Mouse (Mus musculus) adrenal gland, postnatal 10 days (tissue): ENCODE measurements at regions not wholly inside any gene's neighbourhood (a gene's known extent, or its start where the extent isn't known, plus 50 kb on each side); places are given as distances from the start of the nearest gene placed in this dataset.
"Not testable (repeated sequence)": the region's sequence is repeated elsewhere in the genome, so short reads cannot be mapped to it uniquely, and the experiment has no call there.

Source experiments
- DNase-seq: peaks from one replicate; pipeline ENCODE4 v3.0.0; 2021; ENCODE audit warnings: mixed read lengths

DNA sequence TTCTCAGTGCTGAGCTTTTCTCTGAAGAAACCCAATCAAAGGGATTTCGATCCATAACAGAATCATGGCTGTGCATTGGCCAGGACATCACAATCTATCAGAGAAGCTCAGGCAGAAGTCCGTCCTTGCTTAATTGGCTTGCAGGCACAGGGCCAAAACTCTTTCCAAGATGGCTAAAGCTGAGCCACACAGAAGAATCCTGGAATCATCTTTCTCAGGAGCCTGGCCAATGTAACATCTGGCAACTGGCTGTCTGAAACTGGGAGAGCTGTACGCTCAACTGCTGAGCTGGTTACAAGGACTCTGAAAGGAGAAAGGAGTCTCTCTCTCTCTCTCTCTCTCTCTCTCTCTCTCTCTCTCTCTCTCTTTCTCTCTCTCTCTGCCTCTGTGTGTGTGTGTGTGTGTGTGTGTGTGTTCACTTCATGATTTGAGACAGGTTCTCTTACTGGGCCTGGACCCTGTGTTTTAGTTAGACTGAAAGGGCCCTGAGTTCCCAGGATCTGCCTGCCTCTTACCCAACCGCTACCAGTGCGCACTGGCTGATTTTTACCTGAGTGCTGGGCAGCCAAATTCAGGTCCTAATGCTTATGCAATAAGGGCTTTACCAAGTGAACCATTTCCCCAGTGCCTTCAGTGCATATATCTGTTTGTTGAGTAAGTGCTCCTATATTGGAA is 333.3 kb upstream of the Cwc22 start:
- DNase-seq: peak; percentile 34

DNA sequence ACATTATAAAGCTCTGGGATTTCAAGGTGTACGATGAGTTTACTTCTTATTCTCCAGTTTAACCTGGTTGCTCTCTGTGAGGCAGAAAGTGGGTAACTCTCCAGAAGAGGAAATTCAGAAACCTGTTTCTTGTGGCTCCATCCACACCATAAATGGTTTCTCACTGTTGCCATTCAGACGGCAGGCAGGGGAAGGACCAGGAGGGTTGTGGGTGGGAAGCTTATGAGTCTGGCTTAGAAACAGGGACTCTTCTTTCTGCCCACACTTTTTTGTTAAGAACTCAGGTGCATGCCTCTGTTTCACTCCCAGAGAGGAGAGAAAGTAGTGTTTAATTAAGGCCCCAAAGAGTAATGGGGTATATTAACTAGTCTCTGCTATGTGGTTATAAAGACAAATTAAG is 332.5 kb upstream of the Cwc22 start:
- no peak for DNase-seq

DNA sequence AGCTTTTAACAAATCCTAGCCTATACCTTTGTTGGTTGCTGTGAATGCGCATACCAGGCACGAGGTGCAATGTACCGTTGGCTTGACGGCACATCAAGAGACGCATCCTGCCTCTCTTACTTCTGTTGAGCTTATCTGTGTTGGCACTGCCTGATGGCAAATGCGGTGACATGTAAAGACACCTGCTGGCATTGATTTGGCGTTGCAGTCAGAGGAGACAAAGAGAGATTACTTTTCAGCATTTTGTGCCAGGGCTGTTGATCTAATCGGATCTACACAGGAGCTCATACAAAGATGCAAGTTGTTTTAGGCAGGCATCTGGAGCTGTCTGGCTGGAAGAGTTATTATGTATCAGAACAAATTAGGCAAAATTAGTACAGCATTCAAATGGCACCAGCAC is 331.5 kb upstream of the Cwc22 start:
- DNase-seq: no peak

DNA sequence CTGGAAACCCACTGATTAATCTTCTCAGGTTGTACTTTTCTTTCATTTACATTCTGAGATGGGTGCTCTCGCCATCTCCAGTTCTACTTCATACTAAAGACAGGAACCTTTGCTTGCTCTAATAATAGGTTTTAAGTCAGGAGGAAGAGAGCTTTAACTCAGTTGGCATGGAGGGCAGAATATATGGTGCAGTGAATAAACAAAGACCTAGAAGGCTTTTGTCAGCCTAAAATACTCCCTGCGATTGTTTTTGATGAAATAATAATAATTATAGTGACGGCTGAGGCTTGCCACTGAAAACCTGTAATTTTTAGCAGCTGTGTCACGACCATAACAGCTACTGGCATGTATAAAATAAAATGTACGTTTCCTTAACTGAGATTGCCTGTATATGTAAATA is 327.9 kb upstream of the Cwc22 start:
- DNase-seq: no peak

DNA sequence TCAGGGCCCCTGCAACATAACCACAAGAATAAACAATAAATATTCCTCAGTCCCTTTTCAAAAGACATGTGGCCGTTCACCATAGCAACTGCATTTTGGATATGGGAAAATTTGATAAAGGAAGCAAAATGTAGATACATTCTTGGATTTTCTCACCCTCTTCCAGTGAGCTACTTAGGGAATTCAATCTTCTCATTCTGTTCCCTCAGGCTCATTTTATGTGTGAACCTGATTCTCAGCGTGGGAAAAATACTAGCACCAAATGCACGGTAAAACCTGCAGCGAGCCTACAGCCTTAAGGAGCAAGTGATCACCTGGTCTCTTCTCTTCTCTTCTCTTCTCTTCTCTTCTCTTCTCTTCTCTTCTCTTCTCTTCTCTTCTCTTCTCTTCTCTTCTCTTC is 322.5 kb upstream of the Cwc22 start:
- DNase-seq: no peak

DNA sequence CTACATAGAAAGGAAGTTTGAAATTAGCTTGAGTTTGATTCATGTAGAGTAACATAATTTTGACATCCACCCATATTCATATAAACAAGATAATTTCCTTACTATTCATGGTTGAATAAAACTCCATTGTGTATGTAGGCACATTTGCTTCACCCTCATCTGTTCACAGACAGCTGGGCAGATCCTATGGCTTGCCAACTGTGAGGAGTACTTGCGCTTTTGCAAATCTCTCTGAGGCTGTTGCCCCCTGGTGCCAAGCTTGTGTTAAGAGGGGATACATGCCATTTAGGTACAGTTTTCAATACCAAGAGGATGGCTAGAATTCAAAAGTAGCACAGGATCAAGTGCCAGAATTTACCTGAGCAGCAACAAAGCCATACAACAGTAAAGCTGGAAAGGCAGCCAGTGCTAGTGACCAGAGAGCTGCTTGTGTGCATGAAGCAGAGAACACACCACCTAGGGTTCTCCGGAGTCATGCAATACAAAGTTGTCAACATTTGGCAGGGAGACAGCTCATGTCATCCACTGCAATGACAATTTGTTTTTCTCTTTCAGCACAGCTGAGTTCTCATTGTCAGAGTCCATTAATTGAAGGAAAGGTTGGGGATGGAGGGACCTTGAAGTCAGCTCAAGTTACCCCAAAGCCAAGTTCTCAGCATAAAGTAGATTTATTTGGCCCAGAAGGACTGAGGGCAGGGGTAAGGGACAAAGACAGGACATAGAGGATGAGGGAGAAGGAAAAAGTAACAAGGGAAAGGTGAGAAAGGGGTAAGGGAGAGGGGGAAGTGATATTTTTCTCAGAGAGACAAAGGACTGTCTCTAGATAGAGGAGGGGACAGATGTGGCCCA is 321.6 kb upstream of the Cwc22 start:
- no peak for DNase-seq

DNA sequence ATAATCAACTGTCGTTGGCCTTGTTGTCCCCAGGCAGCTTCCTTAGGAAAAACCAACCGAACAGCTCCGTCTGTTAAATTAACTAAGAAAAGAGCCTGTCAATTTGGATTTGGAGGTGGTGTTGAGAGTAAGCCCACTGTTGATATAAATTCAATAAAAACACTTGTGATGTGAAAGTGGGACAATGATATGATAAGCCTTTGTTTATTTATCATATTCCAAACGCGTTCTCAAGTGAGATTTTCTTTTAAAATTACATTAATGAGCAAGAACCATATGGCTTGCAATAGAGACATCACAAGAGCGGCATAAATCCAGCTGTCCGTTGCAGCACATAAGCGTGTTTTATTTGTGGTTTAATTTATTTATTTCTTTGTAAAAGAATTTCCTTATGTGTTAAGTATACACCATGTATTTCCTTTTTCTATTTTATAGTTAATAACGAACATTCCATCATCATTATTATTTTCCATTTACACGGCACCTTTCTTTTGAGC is 307.5 kb upstream of the Cwc22 start:
- DNase-seq: no peak

DNA sequence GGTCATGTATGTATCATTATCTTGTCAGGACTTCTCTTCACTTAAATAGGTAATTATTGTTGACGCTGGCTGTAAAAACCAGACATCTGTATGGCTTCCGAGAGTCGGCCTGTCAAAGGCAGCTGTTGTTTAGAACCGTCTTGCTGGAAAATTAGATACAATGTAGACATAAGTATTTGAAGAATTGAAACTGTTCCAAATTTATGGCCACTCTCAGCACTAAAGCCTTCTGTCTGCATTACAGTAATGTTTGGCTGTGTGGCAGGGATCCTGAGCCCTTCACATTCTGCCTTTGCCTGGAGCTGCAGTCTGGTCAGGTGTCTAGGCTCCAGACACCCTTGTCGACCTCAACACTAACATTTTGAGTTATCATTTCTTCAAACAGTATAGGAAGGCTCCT is 300.2 kb upstream of the Cwc22 start:
- no peak for DNase-seq

DNA sequence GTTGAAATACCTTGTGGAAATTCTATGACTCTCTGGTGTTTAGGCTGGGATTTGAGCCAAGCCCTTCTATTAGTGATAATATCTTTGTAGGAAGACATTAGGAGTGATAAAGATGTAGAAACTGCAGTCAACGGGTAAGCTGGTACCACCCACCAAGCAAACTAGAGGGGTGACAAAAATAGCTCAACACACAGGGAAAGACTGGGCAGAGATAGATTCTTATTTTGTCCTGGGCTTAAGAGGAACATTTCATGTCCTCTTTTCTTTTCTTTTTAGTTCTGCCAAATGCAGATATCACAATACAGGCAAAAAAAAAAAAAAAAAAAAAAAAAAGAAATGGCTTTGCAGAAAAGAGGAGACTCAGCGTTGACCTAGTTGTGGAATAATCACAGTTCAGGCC is 294.1 kb upstream of the Cwc22 start:
- DNase-seq: no peak

DNA sequence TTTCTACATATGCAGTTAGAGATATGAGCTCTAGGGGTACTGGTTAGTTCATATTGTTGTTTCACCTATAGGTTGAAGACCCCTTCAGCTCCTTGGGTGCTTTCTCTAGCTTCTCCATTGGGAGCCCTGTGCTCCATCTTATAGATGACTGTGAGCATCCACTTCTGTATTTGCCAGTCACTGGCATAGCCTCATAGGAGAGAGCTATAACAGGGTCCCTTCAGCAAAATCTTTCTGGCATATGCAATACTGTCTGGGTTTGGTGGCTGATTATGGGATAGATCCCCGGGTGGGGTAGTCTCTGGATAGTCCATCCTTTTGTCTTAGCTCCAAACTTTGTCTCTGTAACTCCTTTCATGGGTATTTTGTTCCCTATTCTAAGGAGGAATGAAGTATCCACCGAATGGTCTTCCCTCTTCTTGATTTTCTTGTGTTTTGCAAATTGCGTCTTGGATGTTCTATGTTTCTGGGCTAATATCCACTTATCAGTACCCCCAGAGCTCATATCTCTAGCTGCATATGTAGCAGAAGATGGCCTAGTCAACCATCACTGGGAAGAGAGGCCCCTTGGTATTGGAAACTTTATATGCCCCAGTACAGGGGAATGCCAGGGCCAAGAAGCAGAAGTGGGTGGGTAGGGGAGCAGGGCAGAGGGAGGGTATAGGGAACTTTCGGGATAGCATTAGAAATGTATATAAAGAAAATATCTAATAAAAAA is 279.4 kb upstream of the Cwc22 start:
- DNase-seq: not testable (repeated sequence)

DNA sequence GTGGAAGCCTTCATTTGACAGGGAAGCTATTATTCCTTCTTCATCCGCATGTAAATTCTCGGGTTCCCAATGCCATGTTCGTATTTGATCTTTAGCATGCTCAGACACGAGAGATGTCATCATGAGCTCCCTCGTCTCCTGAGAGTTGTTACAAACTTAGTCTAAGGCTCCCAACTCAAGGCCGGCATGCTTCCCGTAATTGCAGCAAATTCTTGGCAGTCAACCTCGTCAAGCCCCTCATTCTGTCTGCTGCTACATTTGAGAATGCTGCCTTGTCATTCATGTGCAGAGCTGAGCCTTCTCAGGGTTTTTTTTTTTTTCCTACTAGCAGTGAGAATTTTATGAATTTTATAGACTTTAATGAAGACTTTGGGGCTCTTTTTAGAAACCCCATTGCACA is 268.3 kb upstream of the Cwc22 start:
- no peak for DNase-seq

DNA sequence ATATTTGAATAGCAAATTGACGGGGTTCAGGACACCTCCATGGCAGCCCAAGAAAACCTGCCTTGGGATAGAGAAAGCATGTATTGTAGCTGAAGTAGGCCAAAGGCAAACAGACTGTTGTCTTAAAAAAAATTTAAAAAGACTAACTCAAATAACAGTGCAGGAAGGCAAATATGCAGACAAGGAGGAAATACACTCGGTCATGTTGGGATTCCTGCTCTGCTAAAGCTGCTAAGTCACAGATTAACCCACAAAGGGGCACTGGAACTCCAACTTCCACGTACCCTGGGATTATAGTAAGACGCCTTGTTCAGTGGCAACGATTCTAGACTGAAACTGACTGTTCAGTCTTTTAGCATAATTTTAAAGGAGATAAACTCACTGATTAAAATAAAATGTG is 258.9 kb upstream of the Cwc22 start:
- no peak for DNase-seq

DNA sequence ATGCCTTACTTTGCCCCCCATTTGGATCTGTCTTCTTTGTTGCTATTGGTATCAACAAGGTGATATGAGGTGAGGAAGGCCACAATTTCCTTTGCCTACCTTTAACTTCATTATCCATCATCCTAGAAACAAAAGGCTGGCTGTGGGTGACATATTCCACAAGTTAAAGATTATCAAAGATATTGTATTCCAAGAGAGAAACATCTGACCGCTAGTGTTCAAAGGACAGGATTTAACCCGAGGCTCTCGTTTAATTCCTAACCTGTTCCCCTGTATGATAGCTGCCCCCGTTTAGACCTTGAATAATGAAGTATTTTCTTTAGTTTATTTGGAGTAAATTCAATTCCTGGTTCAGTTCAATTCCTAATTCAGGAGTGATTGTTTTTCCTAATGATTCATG is 249.8 kb upstream of the Cwc22 start:
- no peak for DNase-seq

DNA sequence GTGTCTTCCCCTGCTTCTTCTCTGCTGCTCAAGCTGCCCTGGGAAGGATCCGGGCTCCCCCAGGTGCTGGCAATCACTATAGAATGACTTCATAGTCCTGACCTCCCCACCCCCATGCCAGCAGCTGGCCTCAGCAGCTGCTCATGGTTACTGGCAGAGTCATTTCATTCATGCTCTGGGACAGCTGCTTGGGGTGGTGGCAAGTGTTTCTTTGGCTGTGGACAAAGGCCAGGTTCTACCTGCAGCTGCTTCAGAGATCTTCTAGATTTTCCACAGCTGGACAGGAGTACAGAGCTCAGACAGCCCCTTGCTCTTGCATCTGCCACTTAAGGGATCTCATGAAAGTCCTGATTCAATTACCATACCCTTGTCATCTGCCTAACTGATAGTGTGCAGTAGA is 243.4 kb upstream of the Cwc22 start:
- DNase-seq: no peak

DNA sequence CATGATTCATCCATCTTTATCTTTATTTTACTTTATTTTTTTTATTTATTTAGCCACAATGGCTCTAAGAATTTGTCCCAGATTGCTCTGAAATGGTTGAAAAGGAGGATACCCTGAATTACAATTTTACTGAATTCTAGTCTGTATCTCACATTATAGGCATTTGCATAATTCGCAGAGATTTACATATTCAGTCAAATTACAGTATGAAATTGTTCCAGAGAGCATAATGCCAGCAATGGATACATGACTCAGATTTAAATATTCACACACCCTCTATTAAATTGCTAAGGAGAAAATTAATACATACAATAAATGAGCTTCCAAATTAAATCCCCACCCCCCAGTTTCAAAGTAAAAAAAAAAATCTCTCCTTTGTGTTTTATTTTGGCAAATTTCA is 238.8 kb upstream of the Cwc22 start:
- no peak for DNase-seq

DNA sequence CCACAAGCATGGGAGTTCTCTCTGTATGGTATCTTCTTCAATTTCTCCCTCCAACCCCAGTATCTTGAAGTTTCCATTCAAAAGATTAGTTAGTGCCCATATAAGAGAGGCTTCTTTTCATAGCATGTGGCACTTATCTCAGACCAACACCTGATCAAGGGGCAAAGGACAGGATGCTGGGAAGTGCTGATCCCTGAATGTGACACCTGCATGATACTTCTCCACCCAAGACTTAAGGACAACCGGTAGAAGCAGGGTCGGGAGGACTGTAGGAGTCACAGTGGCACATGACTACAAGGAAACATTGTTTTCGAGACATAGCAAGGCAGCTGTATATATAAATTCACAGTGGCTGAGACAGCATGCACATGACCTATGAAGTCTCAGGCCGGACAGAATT is 227.6 kb upstream of the Cwc22 start:
- DNase-seq: no peak

DNA sequence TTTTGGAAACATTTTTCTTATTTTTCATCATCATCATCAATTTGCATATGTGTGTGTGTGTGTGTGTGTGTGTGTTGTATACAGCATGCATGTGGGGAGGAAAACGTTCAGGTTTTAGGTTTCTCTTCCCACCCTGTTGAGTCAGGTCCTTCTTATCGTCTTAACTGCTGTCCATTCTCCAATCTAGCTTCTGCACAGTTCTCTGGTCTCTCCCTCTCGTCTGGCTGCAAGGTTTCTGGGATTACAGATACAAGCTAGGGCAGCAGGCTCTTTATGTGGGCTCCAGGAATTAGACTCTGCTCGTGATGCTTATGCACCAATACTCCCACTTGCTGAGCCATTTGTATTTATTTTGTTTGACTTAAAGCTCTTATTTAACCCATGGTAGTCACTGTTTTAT is 226.6 kb upstream of the Cwc22 start:
- no peak for DNase-seq

DNA sequence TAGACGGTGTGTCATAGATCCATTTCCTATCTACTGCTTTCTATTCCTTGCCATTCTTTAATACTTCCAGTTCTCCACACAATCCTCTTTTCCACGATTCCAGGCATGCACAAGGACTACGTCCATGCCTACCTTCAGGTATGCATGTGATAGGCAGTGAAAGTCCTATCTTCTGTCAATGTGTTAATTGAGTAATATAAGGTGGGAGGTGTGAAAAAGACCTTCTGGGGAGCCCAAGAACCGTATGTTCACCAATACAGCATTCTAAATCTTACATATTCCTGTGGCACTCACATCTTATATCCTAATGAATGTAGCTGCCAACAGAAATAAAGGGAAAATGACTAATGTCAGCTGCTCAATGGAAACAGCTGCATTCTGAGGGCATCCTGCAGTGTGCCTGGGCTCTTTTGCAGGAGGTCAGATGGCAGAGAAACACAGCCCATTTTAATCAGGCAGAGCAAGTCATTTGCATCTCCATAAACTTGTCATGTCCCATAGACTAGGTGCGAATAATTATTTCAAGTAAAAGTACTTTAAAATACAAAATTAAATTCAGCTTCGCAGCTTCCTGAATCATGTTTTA is 224.1 kb upstream of the Cwc22 start:
- no peak for DNase-seq

DNA sequence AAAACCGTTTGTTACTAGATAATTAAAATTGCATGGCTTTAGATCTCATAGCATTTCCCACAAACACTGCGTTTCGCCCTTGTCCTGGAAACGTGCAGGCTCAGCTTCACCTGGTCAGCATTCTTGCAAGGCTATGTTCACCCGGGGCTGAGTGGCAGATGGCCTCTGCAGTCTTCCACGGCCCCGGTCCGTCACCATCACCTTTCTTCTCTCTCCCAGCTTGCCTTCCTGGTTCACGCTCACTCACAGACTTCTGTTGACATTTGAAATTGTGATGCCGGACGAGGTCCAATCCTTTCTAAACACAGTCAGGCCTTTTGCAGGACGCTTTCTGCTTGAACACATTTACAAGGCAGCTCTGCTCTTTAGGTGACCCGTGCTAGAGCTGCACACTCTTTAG is 219.3 kb upstream of the Cwc22 start:
- no peak for DNase-seq

DNA sequence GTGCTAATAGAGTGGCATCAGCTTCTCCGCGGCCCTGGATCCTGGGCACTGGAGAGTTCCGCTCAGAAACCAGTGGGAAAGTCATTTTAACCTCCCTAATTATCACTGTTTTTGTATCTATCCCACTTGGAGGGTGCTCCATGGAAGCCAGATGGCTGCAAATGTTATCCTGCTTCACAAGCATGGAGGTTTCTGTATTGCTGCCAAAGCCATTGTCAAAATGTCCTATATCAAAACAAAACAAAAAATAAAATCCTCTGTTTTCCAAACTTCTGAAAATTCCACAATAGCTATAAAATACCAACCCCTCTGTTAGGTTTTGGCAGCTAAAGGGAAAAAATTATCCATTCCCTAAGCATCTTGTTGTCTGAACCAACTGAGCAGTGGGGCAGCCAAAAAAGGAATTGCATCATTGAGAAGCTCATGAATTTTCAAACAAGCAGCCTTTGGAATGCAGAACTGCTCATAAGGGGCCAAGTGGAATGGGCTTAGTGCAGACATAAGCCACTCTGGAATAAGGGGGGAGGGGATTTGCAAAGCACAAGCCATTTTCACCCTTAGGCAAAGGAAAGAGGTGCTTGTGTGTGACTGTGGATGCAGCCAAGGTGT is 213.8 kb upstream of the Cwc22 start:
- DNase-seq: no peak

DNA sequence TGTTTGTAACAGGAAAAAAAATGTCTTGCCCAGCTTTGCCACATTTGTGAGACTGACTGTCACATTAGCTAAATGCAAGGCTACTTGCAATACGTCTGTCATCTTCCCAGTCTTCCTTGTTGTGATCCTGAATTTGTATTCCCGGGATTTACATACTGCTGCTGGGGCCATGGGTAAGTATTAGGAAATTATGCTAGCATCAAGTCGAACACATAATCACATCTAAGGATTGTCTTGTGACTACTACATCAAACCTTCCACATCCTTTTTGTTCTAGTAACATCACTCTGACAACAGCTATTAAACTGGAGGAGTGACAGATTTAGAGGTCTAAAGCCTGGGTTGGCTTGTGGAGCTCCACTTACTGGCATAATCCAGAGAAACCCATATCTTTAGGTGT is 164.2 kb upstream of the Cwc22 start:
- DNase-seq: no peak

DNA sequence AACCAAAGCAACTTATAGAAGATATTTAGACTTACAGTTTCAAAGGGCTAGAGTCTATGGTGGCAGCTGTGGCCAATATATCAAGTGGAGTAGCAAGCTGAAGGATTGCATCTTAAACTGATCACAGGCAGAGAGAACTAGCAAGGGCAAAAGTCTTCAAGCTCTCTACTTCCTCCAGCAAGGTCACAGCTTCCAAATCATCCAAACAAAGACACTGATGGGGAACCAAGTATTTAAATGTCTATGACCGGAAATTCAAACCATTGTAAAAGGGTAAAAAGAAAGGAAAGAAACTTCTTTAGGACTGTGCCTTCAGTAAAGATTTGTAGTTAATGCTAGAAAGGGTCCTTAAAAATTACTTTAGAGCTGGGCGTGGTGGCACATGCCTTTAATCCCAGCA is 149.4 kb upstream of the Cwc22 start:
- no peak for DNase-seq

DNA sequence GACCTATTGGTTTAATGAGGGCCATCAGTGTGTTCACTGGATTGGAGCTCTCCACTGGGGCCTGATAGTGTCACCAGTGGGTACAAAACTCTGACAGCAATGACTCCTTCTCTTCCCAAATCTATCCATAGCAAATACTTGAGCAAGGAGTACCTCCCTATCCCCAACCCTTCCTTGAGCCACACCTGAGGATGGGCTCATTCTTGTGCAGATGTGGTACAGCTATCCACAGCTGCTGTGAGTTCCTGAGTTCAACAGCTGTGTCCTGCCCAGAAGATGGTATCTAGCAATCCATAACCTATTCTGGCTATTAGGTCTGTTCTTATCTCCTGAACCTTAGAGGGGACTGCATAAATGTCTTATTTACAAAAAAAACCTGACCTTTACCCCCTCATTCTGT is 148.7 kb upstream of the Cwc22 start:
- DNase-seq: no peak
